Mouse (Mus musculus): ENCODE results near the gene Zbtb17.

Zbtb17 gene

GRCm38 (mm10) chr4:141460481-141460880 lies 16.0 kb downstream of the Zbtb17 start:
- DNase-seq, result no peak

- no peak for DNase-seq
Observed at GRCm38 (mm10) chr4:141461088-141461487, 16.6 kb downstream of the Zbtb17 start.

- DNase-seq, result no peak
Observed at GRCm38 (mm10) chr4:141461576-141461975, 17.1 kb downstream of the Zbtb17 start.

- DNase-seq, result no peak
Observed at GRCm38 (mm10) chr4:141463472-141463871, 19.0 kb downstream of the Zbtb17 start.

- DNase-seq, result no peak
Observed at GRCm38 (mm10) chr4:141464722-141465121, 20.3 kb downstream of the Zbtb17 start.

GRCm38 (mm10) chr4:141465512-141466288 lies 21.2 kb downstream of the Zbtb17 start:
- no peak for DNase-seq

- no peak for DNase-seq
Observed at GRCm38 (mm10) chr4:141466289-141466795, 21.9 kb downstream of the Zbtb17 start.

- DNase-seq, result no peak
Observed at GRCm38 (mm10) chr4:141466844-141467580, 22.6 kb downstream of the Zbtb17 start.

- no peak for DNase-seq
Observed at GRCm38 (mm10) chr4:141467581-141467927, 23.1 kb downstream of the Zbtb17 start.

GRCm38 (mm10) chr4:141468576-141468975 lies 24.1 kb downstream of the Zbtb17 start:
- no peak for DNase-seq

- no peak for DNase-seq
Observed at GRCm38 (mm10) chr4:141469343-141469742, 24.9 kb downstream of the Zbtb17 start.

GRCm38 (mm10) chr4:141471491-141471890 lies 27.0 kb downstream of the Zbtb17 start:
- no peak for DNase-seq

- no peak for DNase-seq
Observed at GRCm38 (mm10) chr4:141472641-141473321, 28.3 kb downstream of the Zbtb17 start.

GRCm38 (mm10) chr4:141474431-141474830 lies 30.0 kb downstream of the Zbtb17 start:
- DNase-seq, result no peak

- DNase-seq, result peak; percentile 82
Observed at GRCm38 (mm10) chr4:141477681-141478102, 33.2 kb downstream of the Zbtb17 start.

- DNase-seq, result no peak
Observed at GRCm38 (mm10) chr4:141478225-141478624, 33.8 kb downstream of the Zbtb17 start.

- no peak for DNase-seq
Observed at GRCm38 (mm10) chr4:141478794-141479193, 34.3 kb downstream of the Zbtb17 start.

- DNase-seq, result no peak
Observed at GRCm38 (mm10) chr4:141479411-141479810, 35.0 kb downstream of the Zbtb17 start.

- DNase-seq, result no peak
Observed at GRCm38 (mm10) chr4:141484071-141484470, 39.6 kb downstream of the Zbtb17 start.

GRCm38 (mm10) chr4:141487581-141487980 lies 43.1 kb downstream of the Zbtb17 start:
- DNase-seq, result no peak

GRCm38 (mm10) chr4:141488670-141489069 lies 44.2 kb downstream of the Zbtb17 start:
- no peak for DNase-seq

- no peak for DNase-seq
Observed at GRCm38 (mm10) chr4:141500637-141501036, 56.2 kb downstream of the Zbtb17 start.

GRCm38 (mm10) chr4:141501058-141501457 lies 56.6 kb downstream of the Zbtb17 start:
- DNase-seq, result peak; percentile 51
